Mouse (Mus musculus) lung, adult 18-20 months (tissue): Measurements from ENCODE around the gene Htr1f.
"Not testable (repeated sequence)": the region's sequence is repeated elsewhere in the genome, so short reads cannot be mapped to it uniquely, and the experiment has no call there.

Experiments used
- DNase-seq, 2 experiments: peaks; one replicate each; pipeline ENCODE4 v3.0.0; 2022; ENCODE audit warnings: mixed read lengths in 2 of 2

The Htr1f gene

DNA sequence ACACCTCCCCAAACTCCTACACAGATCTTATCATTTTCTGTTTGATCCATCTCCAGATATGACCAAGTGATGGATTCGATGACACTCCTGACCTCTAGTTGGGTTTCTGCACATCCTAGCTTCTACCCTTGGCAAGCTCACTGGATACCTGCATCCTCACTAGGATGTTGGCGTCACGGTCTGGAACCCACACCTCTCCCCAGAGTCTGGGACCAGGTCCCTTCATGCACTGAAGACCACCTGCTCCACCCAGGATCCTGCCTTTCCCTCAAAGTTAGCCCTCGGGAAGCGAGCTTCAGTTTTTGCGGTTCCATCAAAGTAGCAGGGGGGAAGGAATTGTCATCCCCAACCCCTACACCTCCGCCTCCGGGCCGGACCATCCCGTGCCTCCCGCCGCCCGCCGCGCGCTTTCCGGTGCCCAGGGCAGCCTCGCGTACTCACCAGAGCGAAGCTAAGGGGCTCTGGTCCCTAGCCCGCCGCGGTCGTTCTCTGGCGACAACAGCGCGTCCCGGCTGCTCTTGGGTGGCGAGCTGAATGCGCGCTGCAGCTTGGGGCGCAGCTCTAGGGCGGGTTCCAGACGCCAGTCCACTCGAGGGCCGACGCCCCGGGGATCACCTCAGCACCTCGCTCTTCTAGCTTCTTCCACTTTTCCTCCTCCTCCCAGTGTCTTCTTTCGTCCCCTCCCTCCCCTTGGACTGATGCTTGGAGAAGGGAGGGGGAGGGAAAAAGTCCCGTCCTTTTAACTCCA, at the start of gene Htr1f:
Gene Htr1f, minus strand, starts transcription at position 671 of the 748 bp plus-strand sequence.
- DNase-seq: no peak

DNA sequence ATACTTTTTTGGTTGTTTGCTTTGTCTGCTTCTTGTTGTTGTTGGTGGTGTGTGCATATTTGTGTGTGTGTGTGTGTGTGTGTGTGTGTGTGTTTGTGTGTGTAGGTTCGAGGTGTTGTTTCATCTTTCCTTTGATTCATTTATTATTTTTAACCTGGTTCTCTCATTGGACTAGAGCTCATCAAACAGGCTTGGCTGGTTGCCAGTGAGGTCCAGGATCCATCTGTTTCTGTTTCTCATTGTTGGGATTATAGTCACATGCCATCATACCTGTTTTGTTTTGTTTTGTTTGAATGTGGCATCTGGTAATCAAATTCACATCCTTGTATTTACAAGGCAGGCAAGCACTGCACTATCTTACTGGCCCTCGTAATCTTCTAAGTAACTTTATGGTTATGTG, 34.1 kb upstream of the Htr1f start:
- no peak for DNase-seq

DNA sequence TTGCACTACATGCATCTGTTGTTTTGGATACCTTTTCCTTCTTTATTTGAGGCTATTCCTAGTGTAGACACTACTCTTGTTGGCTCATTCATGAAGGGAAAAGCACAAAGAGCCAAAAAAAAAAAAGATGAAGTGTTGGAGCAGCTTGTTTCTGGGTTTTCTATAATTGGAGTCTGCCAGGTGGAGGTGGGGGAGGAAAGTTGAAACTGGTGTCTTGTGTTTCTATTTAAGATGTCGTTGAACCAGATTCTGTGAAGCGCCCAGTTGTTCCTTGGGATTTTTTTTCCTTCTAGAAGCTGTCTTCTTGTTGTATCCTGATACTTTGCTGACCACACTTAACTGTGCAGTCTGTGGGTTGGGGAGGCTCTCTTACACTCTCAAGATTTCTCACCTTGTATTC, 23.7 kb upstream of the Htr1f start:
- DNase-seq: no peak

DNA sequence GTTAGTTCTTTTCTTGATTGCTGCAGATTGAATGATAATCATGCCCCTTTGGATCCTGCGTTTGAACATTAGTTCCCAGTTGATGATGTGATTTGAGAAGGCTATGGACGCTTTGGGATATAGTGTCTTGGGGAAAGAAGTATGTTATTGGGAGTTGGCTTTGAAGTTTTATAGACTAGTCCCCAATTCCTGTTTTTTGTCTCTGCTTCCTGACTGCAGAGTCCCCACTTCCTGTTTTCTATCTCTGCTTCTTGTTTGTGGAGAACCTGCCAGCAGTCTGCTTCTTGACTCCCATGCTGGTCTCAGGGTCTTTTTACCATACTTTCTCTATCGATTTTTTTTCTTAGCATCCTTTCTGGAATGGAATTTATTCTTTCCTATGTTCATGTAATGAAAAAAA, 22.2 kb upstream of the Htr1f start:
- DNase-seq: no peak

DNA sequence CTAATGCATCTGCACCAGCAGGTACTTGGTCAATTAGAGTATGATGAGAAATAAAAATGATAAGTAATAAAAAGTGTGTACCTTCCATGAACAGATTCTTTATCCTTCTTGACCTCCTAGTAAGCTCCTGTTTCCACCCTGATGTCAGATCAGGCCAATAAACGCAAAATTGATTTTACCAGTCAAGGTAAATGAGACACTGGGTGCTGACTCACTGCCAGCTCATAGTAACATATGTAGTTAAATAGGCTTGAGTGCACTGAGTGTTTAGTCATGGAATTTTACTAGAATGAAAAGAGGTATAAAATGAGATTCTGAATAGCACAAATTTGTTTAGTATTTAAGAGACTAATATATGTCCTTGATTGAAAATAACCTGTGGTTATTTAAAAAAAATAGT, 6.6 kb upstream of the Htr1f start:
- DNase-seq: no peak

DNA sequence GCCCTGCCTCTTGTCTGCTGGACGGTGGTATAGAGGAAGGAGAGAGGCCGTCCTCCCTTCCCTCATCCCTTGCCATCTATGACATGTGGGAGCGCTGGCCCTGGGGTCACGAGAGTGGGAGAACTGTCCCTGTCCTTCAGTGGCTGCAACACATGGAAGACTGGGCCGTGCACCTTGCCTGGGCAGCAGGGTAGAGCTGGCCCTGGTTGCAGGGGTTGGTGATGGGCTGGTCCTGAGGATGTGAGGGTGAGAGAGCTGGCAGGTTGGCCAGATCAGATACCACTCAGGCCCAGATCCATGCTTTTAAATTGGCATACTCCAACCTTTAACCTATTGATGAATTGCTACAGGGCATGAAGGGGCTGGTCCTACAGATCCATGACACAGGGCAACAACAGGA, 12.1 kb downstream of the Htr1f start:
- no peak for DNase-seq

DNA sequence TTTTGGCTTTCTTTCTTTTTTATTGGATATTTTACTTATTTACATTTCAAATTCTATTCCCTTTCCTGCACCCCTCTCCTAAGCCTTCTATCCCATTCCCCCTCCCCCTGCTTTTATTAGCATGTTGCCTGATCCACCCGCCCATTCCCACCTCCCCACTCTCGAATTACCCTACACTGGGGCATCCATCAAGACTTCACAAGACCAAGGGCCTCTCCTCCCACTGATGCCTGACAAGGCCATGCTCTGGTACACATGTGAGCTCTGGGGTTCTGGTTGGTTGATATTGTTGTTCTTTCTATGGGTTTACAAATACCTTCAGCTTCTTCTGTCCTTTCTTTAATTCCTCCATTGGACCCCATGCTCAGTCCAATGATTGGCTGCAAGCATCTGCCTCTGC, 22.2 kb downstream of the Htr1f start:
- no peak for DNase-seq

DNA sequence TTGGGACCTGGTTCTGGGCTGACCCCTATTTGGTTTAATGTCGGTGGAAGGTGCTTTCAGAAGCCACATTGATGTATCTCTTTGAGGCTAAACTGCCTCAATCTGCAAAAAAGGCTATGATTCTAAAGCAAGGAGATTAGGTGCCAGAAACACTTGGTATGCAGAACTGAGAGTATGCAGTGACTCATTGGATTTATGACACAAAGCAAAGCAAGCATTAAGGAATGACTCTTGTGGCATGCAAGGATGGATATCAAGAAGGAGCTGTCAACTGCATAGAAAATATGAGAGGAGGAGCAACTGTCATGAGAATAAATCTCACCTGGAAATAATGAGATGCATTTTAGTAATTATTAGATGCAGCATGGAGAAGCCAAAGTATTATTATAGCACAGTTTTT, 35.8 kb downstream of the Htr1f start:
- no peak for DNase-seq

DNA sequence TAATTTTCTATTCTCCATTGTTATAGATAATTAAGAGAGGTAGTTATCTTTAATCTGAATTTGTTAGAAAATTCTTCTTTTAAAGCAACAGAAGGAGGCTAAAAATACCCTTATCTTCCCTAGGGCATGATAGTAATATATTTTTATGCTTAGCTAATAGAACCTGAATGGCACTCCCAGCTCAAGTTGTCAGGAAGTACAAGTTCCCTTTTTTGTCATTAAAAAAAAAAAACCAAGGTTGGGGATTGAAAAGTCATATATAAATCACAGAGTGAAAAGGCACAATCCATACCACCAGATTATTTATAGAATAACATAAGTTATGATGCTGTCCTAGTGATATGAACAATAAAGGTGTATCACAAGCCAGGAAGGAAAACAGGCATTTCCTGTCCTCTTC, 39.4 kb downstream of the Htr1f start:
- no peak for DNase-seq

DNA sequence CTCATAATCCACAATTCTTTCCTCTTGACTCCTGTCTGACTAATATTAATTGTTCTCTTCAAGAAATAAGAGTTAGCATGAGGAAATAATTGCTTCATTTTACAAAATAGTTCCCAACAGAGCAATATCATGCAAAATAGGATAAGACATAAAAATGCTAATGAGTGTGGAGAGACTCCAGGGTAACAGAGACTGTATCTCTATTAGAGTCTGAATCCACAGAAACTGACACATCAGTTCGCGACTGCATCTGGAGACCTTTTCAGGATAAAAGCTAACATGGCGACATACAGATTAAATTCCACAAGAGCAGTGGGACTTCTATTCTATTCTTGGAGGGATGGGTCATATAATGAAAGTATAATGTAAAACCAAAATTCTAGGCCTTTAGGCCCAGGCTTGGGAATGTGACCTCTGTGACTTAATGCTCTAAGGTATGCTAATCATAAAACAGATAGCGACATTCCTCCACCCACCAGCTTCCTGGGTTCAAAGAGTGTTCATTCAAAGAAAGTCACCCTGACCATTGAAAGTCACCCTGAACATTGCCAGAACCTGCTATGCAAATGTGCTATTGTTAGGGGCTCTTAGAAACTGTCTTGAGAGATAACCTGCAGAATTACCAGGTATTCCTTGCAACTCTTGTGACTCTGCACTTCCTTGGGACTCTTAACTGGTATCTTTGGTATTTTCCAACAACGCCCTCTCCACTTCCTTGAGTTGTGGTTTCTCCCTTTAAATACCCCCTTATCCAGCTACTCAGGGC, 67.8 kb downstream of the Htr1f start:
- DNase-seq: not testable (repeated sequence)

DNA sequence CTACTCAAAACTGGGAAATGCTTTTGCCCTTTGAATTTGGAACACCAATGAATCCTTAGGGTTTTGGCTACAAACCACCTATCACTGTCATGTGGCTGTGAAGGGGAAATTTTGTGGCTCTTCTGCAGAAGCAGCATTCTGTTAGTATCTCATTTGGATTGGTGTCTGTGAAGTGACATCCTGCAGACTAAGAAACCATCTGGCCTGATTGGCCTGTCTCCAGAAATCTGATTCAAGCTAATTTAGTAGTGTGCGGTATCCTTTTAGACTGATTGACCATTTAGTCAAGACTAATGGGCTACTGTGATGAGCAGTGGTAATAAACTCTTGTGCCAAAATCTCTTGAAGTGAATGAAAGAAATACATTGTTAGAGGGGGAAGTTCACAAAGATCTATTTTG, 76.0 kb downstream of the Htr1f start:
- DNase-seq: no peak

DNA sequence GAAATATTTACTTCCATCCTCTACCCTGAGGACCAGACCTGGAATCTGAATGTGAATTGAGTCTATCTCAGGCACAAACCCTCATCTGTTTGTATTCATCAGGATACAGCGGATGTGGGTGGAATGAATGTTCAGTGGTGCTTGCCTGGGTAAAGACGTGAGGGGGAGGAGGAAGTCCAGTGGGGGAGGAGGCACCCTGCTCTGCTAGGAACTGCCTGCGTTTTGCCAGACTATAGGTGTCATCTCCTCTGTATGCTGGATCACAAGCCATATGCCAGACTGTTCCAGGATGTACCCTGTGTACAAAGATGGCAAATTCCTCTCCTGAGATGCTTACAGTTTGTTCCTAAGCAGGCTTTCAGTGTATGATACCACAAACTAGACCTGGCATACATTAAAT, 83.3 kb downstream of the Htr1f start:
- no peak for DNase-seq

DNA sequence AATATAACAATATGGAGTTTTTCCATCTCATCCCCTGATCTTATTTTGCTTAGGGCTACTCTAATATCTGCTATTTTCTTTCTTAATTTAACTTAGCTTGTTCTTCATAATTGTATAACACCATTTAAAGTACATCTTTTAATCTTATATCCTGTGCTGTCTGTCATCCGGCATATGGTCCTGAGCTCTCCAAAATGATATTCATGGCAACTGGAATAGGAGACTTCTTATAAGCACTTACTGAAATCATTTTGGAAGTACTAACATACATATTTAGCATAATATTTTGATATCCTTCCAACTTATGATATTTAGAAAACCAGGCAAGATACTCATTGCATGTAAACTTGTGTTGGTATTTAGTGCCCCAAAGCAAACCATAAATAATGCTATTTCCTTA, 86.9 kb downstream of the Htr1f start:
- no peak for DNase-seq

DNA sequence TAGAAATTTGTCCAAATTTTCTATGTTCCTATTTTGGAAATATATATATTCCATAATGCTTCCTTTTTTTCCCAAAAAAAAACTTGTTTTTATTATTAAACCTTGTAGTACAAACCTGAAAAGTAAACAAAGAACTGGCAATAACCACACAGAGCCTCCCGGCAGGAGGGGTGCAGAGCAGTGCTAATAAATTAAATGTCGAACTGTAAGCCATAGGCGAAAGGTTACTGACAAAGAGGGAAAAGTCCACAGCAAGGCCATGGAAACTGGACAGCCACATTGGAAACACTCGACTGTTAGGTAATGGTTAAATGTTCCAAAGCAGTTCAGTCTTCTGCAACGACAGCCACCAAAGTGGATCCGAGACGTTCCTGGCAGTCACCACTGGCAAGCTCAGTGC, 87.5 kb downstream of the Htr1f start:
- DNase-seq: no peak

DNA sequence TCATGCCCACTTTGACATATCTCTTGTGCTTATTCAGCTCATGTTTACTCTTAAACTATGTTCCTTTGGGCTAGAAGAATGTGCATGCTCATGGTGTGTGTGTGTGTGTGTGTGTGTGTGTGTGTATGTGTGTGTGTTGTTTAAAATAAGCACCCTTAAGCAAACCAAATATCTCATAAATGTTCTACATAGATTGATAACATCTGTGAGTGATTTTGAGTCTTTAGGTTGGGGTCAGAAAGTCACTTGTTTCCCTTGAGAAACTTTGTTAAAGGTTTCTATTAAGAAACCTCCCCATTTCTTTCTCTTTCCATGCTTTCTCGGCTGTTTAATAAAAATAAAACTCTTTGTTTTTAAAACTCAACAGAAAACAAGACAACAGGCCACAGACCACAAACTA, 88.1 kb downstream of the Htr1f start:
- no peak for DNase-seq

DNA sequence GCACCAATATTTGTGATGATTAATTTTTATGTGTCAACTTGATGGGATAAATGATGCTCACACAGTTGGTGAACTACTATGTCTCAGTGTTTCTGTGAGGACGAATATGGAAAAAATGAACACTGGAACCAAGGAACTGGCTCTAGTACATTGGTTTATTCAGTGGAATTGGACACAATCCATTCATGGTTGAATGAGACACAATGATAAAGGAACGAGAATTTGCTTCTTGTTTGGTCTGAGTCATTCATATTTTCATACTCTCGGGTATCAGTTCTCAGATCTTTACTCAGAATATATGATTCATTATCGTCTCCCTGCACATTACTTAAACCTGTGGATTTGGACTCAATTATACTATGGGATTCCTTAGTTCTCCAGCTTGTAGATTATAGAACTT, 90.4 kb downstream of the Htr1f start:
- no peak for DNase-seq

DNA sequence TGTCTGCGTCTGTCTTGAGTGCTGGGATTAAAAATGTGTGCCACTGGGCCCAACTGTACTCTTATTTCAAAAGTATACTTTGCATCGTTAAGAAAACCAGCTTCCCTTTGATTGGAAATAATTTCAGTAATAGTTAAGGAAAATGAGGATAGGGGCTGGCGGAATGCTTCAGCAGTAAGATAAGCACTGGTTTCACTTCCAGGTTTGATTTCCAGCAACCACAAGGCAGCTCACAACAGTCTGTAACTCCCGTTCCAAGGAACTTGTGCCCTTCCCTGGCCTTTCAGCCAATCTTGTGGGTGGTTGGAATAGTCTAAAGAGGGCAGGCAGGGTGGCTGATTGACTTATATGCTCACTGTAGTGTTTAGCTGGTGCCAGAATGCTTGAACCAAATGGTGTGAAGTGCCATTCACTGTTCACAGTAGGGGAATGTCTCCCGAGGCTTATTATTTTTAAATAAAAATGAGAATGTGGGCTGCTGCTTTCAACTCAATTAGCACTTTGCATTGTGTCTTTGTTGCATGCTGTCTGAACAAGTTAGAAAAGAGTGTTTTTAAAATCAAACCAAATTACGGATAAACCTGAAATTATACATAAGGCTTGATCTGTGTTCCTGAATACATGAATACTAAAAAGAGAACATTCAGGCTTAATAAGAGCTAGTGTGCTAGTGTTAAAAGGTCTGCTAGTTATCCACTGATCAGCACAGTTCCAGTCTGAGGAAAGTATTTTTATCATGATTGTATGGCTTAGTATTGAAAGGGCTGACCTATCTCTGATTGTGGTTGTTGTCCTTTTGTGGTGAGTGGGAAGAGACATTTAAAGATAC, 103.4 kb downstream of the Htr1f start:
- DNase-seq: no peak

DNA sequence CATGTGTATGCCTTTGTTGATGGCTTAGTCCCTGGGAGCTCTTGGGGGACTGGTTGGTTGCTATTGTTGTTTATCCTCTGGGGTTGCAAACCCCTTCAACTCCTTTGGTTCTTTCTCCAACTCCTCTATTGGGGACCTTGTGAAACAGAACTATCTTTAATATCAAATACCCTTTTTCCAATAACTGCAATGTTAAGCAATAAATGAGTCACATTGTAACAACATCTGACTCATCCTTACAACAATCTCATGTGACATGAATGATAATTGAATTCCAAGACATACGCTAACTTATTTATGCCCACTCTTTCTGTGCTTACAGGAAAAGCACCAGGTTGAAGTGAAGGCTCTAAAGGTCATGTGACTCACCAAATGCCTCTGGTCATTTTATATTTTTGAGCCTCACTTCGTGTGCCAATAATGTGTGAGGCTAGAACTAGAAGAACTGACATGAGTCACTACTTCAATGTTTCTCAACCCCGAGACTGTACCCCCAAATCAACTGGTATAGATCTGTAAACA, 116.3 kb downstream of the Htr1f start:
- DNase-seq: no peak

DNA sequence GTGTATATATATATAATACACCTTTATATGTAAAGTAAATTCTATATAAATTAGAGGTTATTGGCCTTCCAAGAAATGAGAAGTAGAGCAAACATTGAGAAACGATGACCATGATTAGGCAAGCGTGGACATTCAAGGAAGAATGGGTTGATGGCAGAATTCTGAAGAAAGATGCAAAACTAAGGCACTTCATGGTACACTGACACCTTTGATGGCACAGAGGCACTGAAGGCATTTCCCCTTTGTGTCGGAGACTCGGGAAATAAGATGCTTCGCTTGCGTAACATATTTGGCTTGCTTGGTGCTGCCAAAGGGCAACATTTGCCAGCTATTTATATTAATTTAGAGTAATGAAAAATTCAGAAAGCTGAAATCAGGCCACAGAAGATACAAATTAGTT, 118.1 kb downstream of the Htr1f start:
- DNase-seq: no peak

DNA sequence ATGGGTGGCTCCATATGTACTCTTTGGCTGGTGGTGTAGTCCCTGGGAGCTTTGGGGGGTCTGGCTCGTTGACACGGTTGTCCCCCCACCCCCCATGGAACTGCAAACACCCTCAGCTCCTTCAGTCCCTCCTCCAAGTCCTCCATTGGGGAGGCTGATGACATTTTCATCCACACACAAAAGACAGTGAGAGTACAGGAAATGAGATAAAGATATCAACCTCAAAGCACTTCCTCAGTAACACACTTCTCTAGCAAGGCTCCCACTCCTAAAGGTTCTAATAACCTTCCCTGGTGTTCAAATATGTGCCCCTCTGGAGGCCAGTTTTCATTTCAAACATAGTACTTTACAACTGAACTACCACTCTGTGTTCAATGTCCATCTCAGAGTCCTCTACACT, 118.6 kb downstream of the Htr1f start:
- DNase-seq: no peak

DNA sequence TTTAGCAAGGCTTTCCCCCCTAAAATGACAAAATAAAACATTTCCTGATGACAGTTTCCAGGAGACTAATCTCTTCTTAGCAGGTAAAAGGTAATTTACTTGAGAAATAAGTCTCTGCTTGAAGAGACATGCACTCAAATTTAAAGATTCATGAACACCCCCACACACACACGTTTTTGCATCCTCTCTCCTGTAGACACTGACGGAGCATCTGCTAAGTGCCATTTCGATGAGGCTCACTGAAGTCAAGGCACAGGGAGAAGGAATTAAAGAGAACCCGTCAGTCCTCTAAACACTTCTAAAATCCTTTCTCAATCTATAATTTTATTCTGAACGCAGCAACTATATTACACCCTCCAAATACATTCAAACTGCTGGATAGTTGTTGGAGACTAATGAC, 131.0 kb downstream of the Htr1f start:
- DNase-seq: no peak

DNA sequence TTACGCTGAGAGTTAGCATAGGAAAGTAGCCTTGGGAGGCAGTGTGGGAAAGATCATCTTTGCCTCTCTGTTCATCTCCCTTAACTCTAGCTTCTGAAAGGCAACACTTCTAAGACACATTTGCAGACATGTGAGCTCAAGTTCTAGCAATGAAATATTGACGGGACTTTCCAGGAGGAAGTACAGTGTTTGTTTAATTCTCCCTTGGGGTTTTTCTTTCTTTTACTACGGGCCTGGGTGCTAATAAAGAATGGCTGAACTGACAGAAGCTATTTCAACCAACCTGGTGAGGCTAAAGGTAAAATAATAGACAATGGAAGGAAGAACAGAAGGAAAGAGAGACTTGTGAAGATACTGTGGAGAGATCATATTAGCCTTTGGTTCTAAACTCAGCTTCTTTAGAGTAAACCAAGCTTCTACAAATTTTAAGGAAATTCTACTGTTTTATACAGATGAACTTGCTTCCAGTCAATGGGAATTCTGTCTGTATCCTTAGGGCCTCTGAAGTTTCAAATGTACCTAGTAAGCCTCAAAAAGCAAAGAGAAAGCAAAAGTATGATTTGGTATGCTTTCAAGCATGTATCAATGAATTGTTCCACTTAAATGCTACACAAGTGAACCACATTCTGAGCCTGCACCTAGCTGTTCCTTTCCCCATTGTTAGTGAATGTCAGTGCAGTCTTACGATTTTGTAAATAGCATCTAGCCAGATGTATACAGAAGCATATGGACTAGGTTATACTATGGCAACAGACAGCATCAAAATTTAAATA, 131.9 kb downstream of the Htr1f start:
- DNase-seq: no peak

DNA sequence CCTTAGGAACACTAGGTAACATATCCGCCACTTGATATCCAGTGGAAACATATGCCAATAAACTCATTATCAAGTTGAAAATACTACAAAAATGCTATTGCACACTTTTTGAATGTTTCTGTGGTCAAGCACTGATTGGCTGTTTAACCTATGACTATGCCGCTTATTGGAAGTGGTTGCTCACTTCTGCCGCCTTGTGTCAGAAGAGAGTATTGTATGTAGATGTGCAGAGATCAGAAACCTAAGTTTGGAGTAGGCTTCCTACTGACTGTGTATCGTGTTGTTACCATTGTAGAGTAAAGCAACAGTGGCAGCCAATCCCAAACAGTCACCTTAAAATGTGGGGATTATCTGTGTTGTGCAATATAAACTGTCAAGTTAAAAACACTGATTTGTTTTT, 144.0 kb downstream of the Htr1f start:
- DNase-seq: no peak
